Mouse (Mus musculus): Measurements from ENCODE around the gene Rnd1.
A peak's percentile ranks its signal among the peaks of the same experiment; 100 is the strongest.

Gene Rnd1

GRCm38 (mm10) chr15:98676940-98677728, at the start of gene Rnd1:
TSS of gene Rnd1 (minus strand) at chr15:98677461.
- DNase-seq (ENCODE audit: low read depth in 1 of 2, low spot score in 2 of 2): peak; percentile 49 to 76

GRCm38 (mm10) chr15:98726746-98727145, 49.5 kb upstream of the Rnd1 start:
- DNase-seq (ENCODE audit: low read depth in 1 of 2, low spot score in 2 of 2): no peak

- DNase-seq (ENCODE audit: low read depth in 1 of 2, low spot score in 2 of 2): no peak
Observed at GRCm38 (mm10) chr15:98726079-98726478, 48.8 kb upstream of the Rnd1 start.

GRCm38 (mm10) chr15:98724441-98724840, 47.2 kb upstream of the Rnd1 start:
- DNase-seq (ENCODE audit: low read depth in 1 of 2, low spot score in 2 of 2): no peak

GRCm38 (mm10) chr15:98722854-98723253, 45.6 kb upstream of the Rnd1 start:
- DNase-seq (ENCODE audit: low read depth in 1 of 2, low spot score in 2 of 2): no peak

DNA sequence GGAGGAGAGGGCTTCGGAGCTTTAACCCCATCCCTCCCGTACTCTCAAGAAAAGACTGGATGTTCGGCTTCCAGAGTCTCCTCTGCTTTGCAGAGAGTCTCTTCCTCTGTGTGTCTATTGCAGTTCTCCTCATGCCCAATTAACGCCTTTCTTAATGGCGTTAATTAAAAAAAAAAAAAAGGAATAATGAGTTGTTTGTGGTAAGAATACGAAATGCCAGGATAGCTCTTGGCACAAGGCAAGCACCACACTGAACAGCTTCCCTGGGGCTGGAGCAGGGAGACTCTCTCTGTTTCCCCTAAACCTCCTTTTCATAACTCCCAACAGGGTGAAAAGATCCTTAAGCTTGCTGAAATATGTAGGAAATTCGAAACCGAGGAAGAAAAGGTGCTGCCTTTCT, 44.9 kb upstream of the Rnd1 start:
- DNase-seq (ENCODE audit: low read depth in 1 of 2, low spot score in 2 of 2): no peak

- DNase-seq (ENCODE audit: low read depth in 1 of 2, low spot score in 2 of 2): no peak
Observed at GRCm38 (mm10) chr15:98717301-98717700, 40.0 kb upstream of the Rnd1 start.

DNA sequence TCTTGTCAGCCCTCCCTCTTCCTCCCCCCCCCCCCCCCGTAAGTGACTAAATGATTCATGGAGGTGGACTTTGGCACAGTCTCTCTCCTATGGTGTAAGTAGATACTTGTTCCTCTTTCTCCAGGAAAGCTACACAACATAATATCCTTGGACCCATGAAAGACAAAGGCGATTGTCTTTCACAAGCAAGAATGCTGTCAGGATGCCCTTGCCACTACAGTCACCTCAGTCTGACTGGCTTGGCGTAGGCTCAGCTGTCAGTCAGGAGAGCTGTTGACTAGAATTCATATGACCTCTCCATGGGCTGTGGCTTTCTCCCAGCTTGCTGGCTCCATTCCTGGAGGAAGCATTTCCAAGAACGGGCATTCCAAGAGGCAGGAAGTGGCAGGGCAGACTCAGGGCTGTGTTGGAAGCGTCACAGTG, 37.0 kb upstream of the Rnd1 start:
- no peak for DNase-seq (ENCODE audit: low read depth in 1 of 2, low spot score in 2 of 2)

- peak in 1 of 2 experiments; percentile 41 for DNase-seq (ENCODE audit: low read depth in 1 of 2, low spot score in 2 of 2)
Observed at GRCm38 (mm10) chr15:98710442-98710841, 33.2 kb upstream of the Rnd1 start.

- DNase-seq (ENCODE audit: low read depth in 1 of 2, low spot score in 2 of 2): peak; percentile 57 to 74
Observed at GRCm38 (mm10) chr15:98707766-98708372, 30.6 kb upstream of the Rnd1 start, which contains the start of gene Ccdc65. TSS of gene Ccdc65 (plus strand) at chr15:98708207.

- no peak for DNase-seq (ENCODE audit: low read depth in 1 of 2, low spot score in 2 of 2)
Observed at GRCm38 (mm10) chr15:98704312-98704711, 27.1 kb upstream of the Rnd1 start.

GRCm38 (mm10) chr15:98699190-98700105, 22.2 kb upstream of the Rnd1 start:
- peak; percentile 26 to 78 for DNase-seq (ENCODE audit: low read depth in 1 of 2, low spot score in 2 of 2)

DNA sequence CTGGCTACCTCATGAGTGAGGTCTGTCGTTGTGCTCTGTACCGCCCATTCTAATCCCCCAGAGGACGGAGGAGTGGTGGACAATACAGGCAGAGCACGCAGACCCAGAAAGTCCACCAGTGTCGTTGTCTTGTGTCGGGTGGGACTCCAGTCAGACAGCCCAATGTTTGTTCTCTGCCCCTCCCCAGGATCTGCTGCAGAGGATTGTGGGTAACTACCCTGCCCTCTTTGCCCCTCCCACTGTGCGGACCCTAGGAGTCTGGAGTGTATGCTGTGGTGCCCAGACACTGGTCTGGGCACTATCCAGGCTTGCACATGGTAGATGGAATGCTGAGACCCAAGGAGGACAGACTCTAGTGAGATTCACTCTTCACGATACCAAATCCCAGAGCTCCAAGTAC, 19.0 kb upstream of the Rnd1 start:
- no peak for DNase-seq (ENCODE audit: low read depth in 1 of 2, low spot score in 2 of 2)

- no peak for DNase-seq (ENCODE audit: low read depth in 1 of 2, low spot score in 2 of 2)
Observed at GRCm38 (mm10) chr15:98695726-98696125, 18.5 kb upstream of the Rnd1 start.

DNA sequence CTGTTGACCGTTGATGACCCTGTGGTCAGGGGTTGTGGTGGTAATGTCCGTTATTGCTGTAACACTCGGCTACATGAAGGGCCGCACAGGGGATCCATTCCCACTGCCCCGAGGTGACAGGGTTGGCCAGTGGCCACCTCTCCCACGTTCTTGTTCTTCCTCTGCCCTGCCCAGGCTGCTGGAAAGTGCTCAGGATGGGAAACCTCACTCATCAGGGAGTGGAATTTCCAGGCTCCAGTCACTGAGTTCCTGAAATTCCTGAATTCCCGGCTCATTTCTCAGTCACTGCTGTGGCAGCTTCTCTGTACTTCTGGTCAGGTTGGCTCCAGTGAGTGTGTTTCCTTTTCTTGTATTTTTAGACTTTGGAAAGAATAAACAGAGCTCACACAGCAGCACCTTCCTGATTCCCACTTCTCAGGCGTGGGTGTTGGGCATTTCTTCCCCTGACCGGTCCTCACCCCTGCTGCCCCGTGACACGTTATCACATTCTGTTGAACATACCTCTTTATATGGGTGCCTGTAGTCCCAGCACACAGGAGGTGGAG, 15.0 kb upstream of the Rnd1 start:
- no peak for DNase-seq (ENCODE audit: low read depth in 1 of 2, low spot score in 2 of 2)

GRCm38 (mm10) chr15:98691486-98692147, 14.4 kb upstream of the Rnd1 start:
- no peak for DNase-seq (ENCODE audit: low read depth in 1 of 2, low spot score in 2 of 2)

DNA sequence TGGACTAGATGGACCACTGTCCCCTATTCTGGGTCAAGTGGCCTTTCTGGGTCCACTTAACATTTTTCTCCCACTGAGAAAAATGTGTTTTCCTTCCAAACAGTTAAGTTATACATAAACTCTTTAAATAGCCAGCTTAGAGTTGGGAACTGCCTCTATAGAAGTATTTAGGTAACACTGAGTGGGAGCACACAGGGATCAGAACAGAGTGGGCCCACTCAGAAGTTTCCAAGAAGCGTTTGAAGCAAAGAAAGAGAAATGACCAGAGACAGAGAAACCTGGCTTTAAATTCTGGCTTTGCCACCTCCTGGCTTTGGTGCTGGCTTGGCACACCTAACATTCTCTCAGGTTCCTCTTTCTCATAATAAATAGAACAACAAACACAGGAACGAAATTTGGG, 12.4 kb upstream of the Rnd1 start:
- no peak for DNase-seq (ENCODE audit: low read depth in 1 of 2, low spot score in 2 of 2)

DNA sequence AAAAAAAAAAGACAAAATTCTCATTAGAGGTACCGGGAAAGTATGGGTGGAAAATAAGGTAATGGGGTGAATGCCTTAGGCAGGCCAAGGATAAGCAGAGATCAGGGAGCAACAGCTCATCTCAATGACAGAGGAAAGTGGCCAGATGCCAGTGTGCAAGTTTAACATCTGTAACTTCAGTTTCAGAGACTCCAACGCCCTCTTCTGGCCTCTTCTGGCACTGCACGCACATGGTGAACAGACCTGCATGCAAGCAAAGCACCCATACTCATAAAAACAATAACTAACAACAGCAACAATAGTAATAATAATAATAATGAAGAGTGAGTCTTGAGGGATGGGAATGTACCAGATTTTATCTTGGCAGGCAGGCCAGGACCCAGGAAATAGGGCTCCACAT, 8.7 kb upstream of the Rnd1 start:
- no peak for DNase-seq (ENCODE audit: low read depth in 1 of 2, low spot score in 2 of 2)

DNA sequence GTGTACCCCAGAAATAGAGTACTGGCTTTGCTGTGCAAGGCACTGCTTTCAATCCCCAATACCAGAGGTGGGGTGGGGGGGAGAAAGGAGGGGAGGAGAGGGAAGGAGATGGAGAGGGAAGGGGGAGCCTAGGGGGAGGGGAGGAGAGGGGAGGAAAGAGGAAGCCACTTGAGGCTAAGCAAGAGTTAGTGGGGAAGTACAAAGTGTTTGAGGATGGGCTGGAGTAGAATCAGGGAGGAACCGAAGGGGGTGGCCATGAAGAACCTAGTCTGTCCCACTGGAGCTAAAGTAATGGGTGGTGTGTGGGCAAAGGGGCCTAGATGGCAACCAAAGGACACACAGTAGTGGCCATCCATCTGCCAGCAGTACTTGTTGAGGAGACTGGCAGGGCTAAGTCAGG, 6.5 kb upstream of the Rnd1 start:
- no peak for DNase-seq (ENCODE audit: low read depth in 1 of 2, low spot score in 2 of 2)

DNA sequence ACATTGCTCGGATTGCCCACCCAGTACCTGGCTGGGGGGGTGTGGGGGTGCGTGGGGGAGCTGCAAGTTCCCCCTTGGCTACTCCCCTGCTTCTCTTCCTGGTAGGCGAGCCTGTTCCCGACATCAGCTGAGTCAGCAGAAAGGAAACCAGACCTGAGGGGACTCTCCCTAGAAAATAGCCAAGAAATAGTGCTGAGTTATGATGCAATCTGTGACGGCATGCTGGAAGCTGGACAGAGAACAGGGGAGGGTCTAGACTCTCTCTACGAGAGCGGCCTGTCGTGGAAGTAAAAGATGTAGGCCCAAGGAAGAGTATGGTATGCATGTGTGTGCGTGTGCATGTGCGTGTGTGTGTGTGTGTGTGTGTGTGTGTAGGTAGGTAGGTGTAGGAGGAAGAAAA, 5.9 kb upstream of the Rnd1 start:
- no peak for DNase-seq (ENCODE audit: low read depth in 1 of 2, low spot score in 2 of 2)

DNA sequence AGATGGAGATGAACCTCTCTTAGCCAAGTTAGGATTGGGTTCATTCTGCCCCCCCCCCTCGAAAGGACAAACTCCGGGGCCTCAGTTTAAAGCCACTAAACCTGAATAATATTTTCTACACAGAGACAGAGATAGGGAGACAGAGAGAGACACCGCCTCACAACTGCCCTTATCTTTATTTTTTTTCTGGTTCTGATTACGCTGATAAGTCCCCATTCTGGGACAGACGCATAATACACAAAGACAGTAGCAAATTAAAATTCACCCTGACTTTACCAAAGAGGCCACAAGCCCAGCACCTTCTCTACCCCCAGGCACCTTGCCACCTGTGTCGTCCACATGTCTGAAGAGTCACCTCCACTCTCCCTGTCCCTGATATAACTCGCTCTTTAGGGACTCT, 4.4 kb upstream of the Rnd1 start:
- no peak for DNase-seq (ENCODE audit: low read depth in 1 of 2, low spot score in 2 of 2)

Measured in monocyte, adult 2 months (primary cell).